Mouse (Mus musculus) lung, embryonic 16.5 days (tissue): ENCODE measurements around the gene Aff4. TPM values are rescaled to one million over a fixed set of nuclear protein-coding genes. Genes with fewer than 3 reads are reported as not detected.
"Not testable (repeated sequence)": the region's sequence is repeated elsewhere in the genome, so short reads cannot be mapped to it uniquely, and the experiment has no call there.

ENCODE experiments used
- ATAC-seq: fragments of 200-750 bp; cut with Nextera tagmentation; 2 replicates; pipeline ENCODE4 v1.8.0; 2017; ENCODE audit warnings: low read depth, mild to moderate bottlenecking, moderate library complexity
- H3K27ac ChIP-seq: fragments of 300-500 bp; sonication (generic); 2 replicates; pipeline ENCODE4 v1.5.1; 2014; ENCODE audit warnings: mild to moderate bottlenecking, control low read depth, low read length
- H3K27me3 ChIP-seq: fragments of 300-500 bp; sonication (generic); 2 replicates; pipeline ENCODE4 v1.6.1; 2014; ENCODE audit warnings: low read depth, low read length, mixed read lengths; ENCODE audit not compliant: control insufficient read depth, insufficient read depth
- H3K36me3 ChIP-seq: fragments of 300-500 bp; sonication (generic); 2 replicates; pipeline ENCODE4 v1.6.1; 2014; ENCODE audit warnings: low read length; ENCODE audit not compliant: control insufficient read depth, insufficient read depth
- H3K4me1 ChIP-seq: fragments of 300-500 bp; sonication (generic); replicated peaks from 2 replicates; pipeline ENCODE4 v1.6.1; 2014; ENCODE audit warnings: low read length, mixed read lengths; ENCODE audit not compliant: control insufficient read depth, insufficient read depth
- H3K4me2 ChIP-seq: fragments of 300-500 bp; sonication (generic); 2 replicates; pipeline ENCODE4 v1.6.1; 2014; ENCODE audit warnings: low read depth, low read length, control low read depth
- H3K4me3 ChIP-seq: fragments of 300-500 bp; sonication (generic); 2 replicates; pipeline ENCODE4 v1.5.1; 2014; ENCODE audit warnings: mild to moderate bottlenecking, low read length, control low read depth
- H3K9ac ChIP-seq: fragments of 300-500 bp; sonication (generic); 2 replicates; pipeline ENCODE4 v1.6.1; 2014; ENCODE audit warnings: low read length, control low read depth
- H3K9me3 ChIP-seq: fragments of 300-500 bp; sonication (generic); 2 replicates; pipeline ENCODE4 v1.6.1; 2016; ENCODE audit warnings: low read length; ENCODE audit not compliant: control insufficient read depth
- WGBS: fragments of 180-500 bp; shearing (Covaris S2); extraction: QIAGEN DNeasy Blood & Tissue Kit; methylation state at CpG from one replicate; pipeline ENCODE4 v1.1.7; 2014; 5-methylcytosine and 5-hydroxymethylcytosine counted together
- polyA plus RNA-seq: library from polyadenylated mRNA; unstranded; fragments of >200 nt; fragmentation: Nextera tagmentation; extraction: Ambion mirVana; gene quantifications from 2 replicates; pipeline ENCODE4 v1.2.1, GENCODE M21; 2015

Gene Aff4
- polyA plus RNA-seq: 24.1 and 30.9 TPM in 2 replicates

DNA sequence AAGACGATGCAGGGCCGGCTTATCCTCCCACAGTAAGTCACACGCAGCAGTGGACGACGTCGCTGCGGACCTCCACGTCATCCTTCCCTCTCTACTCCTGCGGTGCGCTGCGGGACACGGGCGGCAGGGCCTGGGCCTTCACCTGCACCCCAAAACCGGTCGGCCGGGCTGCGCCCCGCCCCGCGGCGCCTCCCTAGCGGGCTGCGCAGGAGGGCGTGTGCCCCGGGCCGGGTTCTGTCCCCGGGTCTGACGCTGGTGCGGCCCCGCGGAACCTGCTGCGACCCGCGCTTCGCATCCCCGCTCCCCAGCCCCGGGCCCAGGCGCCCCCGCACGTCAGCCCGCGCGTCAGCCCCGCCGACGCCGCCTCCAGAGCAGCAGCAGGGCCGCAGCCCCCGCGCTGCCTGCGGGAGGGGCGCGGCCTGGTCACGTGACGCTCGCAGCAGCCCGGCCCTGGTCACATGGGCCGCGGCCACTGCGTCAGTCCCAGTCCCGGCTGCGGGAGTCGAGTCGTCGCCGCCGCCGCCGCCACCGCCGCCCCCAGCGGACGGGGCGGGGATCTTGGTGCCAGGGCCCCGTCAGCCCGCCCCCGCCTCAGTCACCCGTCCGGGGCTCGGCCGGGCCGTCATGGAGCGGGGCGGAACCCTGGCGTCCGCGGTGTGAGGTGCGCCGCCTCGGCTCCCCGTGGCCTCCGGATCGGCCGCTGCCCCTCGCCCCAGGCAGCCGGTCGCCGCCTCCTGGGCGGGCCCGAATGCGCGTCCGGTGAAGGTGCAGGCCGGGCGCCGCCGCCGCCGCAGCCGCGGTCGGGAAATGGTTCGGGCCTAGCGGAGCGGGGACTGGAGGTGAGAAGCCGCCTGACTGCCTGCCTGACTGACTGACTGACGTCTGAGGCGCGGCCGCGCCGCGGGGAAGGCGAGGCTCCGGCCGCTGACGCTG lies at the start of gene Aff4:
TSS of gene Aff4 (plus strand) at position 543 of the 933 bp plus-strand sequence.
- peak within 1 kb of the TSS; percentile 97 for H3K27ac ChIP-seq
- H3K9me3 ChIP-seq: no peaks in the 10 kb centered on the region
- H3K4me1 ChIP-seq: peaks cover 5% of the 10 kb centered on the region
- ATAC-seq: peak; percentile 97
- H3K9ac ChIP-seq: peak within 1 kb of the TSS; percentile 97
- no peaks in the 10 kb centered on the region for H3K27me3 ChIP-seq
- no peaks in the 10 kb centered on the region for H3K36me3 ChIP-seq
- peak within 1 kb of the TSS; percentile 60 for H3K4me2 ChIP-seq
- peak within 1 kb of the TSS; percentile 96 for H3K4me3 ChIP-seq
- under 1% methylated on average over 109 of the region's 127 CpGs for WGBS

DNA sequence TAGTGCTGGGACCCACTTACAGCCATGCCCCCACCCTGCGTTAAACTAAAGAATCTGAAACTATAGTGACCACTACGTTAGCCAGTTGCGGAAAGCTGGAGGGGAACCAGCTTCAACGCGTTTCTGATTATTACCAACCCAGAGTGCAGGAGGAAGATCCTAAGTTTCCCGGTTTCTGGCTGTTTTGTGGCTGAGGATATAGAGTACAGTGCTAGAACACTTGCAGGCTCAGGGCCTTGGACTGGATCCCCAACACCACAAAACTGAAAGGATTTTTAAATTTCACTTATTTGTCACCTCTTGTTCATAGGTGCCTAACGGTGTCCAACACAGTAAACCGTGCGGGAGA lies 49.5 kb upstream of the Aff4 start:
- WGBS: 44% methylated on average over 9 of the region's 9 CpGs
- Histone ChIP-seq H3K4me3 (peak overlapping the region; percentile 96), H3K27ac (peak overlapping the region; percentile 99), H3K4me2 (peak overlapping the region; percentile 75), H3K4me1 (peaks cover 17% of the 10 kb centered on the region), H3K27me3 (no peaks in the 10 kb centered on the region), H3K9me3 (no peaks in the 10 kb centered on the region), H3K36me3 (no peaks in the 10 kb centered on the region), H3K9ac (peak overlapping the region; percentile 74)
- ATAC-seq: no peak

DNA sequence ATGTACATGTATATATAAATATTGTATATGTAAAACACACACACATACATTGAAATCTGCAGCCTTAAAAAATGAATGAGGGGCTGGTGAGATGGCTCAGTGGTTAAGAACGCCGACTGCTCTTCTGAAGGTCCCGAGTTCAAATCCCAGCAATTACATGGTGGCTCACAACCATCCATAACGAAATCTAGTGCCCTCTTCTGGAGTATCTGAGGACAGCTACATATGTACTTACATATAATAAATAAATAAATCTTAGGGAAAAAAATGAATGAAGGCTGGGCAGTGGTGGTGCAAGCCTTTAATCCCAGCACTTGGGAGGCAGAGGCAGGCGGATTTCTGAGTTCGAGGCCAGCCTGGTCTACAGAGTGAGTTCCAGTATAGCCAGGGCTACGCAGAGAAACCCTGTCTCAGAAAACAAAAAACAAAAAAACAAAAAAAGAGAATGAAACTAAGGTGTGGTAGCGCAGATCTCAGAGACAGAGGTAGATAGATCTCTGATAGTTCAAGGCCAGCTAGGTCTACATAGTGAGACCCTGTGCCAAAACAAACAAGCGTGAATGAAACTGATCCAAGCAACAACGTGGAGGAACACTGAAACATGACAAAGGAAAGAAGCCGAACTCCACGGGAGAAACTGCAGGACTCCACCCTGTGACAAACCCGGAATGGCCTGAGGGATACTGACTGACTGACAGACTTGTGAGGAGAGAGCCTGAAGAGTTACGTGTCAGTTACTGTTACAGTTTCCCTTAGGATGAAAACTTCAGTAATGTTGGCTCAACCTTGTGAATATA lies 46.4 kb upstream of the Aff4 start:
- Histone ChIP-seq H3K4me3 (no peak overlapping the region), H3K36me3 (no peaks in the 10 kb centered on the region), H3K27ac (no peak overlapping the region), H3K4me2 (no peak overlapping the region), H3K9me3 (no peaks in the 10 kb centered on the region), H3K4me1 (peaks cover 25% of the 10 kb centered on the region), H3K9ac (no peak overlapping the region), H3K27me3 (no peaks in the 10 kb centered on the region)
- 80% methylated on average over 14 of the region's 14 CpGs for WGBS
- no peak for ATAC-seq

DNA sequence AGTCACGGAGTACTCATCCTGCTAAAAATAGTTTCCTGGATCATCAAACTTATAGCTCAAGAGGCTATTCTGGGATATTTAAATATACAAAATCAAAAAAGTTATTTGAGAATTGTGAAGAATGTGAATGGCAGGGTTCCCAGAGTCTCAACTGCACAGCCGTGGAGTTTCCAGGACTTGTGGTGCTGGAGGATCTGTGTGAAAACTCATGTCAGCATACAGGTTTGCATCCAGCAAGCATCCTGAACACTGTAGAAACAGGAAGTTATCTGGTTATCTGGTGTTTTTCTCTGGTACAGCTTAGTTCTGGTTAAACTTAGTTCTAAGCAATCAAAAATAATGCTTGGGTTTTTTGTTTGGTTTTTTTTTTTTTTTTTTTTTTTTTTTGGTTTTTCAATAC lies 43.7 kb upstream of the Aff4 start:
- no peak; the same call in 1 of the 2 replicates for ATAC-seq
- no peaks in the 10 kb centered on the region for H3K36me3 ChIP-seq
- no peak overlapping the region for H3K4me3 ChIP-seq
- no peak overlapping the region for H3K9ac ChIP-seq
- 21% methylated on average over 2 of the region's 2 CpGs for WGBS
- no peak overlapping the region for H3K4me2 ChIP-seq
- H3K4me1 ChIP-seq: peaks cover 18% of the 10 kb centered on the region
- H3K27me3 ChIP-seq: no peaks in the 10 kb centered on the region
- H3K9me3 ChIP-seq: no peaks in the 10 kb centered on the region
- peak overlapping the region; percentile 96 for H3K27ac ChIP-seq

DNA sequence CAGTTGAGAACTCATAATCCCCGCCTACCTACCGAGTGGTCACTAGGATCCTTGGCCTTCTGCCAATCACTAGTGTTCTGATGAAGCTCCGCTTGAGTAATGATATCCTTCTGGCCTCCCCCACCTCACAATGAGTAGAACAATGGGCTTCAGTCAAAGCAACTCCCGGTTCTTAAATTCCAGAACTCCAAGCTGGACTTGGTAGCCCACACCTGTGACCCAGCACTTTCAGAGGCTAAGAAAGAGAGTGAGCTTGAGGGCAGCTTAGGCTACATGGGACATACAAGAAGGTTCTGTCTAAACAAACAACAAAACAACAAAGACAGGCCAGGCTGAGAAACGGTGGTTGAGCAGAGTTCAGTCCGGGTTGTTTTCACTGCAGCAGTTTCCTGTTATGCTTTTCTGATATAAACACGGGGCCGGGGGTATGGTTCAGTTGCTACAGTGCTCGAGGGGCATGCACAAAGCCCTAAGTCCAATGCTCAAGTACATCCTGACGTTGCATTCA lies 43.0 kb upstream of the Aff4 start:
- Histone ChIP-seq H3K4me3 (no peak overlapping the region), H3K9me3 (no peaks in the 10 kb centered on the region), H3K9ac (no peak overlapping the region), H3K4me2 (no peak overlapping the region), H3K36me3 (no peaks in the 10 kb centered on the region), H3K27me3 (no peaks in the 10 kb centered on the region), H3K27ac (peak overlapping the region; percentile 96), H3K4me1 (peaks cover 18% of the 10 kb centered on the region)
- 27% methylated on average over 10 of the region's 10 CpGs for WGBS
- peak; percentile 56 for ATAC-seq

DNA sequence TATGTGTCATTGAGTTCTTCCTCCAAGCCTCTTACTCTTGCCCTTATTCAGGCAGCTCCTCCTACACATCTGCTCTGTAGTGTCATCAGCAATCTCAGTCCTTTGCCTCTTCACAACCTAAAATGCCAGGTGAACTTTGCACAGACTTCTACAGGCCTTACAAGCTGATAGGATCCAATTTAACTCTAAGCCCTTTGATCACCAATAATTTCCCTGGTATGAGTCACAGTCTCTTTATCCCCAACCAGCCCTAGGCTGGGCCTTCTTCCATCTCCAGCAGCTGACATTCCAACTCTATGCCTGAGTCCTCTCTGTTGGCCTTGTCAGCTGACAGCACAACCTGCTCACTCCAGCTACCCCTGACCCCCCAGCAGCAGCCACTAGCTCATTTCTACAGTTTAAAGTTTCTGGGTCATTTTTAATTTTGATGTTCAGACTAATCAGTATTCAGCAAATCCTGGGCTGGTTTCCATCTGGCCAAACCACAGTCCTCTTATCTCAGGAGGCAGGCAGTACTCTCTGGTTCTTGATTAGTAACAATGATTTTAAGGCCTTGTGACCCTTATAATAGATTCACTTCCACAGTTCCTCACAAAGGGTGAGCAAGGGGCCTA lies 42.3 kb upstream of the Aff4 start:
- Histone ChIP-seq H3K27me3 (no peaks in the 10 kb centered on the region), H3K4me1 (peaks cover 18% of the 10 kb centered on the region), H3K9ac (no peak overlapping the region; the same call in 1 of the 2 replicates), H3K36me3 (no peaks in the 10 kb centered on the region), H3K4me3 (no peak overlapping the region), H3K27ac (peak overlapping the region; percentile 96), H3K4me2 (0 out of 2 replicates have a peak overlapping the region, but pooled peaks have one; percentile 10), H3K9me3 (no peaks in the 10 kb centered on the region)
- peak; percentile 80 for ATAC-seq

DNA sequence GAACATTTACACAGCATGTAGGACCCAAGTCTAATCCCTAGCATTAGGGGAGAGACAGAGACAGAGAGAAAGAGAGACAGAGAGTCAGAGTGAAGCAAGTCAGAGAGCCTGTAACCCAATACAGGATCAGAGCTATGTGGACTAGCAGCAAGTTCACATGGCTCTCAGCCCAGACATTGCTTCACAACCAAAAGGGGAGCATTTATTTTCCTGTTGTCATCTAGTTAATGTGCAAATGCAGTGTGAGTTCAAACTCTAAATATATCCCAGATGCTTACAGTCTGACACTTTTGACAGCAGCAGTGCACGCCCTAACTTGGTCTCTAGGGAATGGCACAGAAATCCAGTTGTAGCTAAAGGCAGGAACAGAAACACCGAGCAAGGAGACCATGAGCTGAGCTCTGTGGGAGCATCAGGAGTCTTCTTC lies 41.7 kb upstream of the Aff4 start:
- no peak overlapping the region for H3K4me2 ChIP-seq
- WGBS: 35% methylated on average over 2 of the region's 2 CpGs
- no peaks in the 10 kb centered on the region for H3K36me3 ChIP-seq
- H3K27me3 ChIP-seq: no peaks in the 10 kb centered on the region
- H3K4me1 ChIP-seq: peaks cover 18% of the 10 kb centered on the region
- H3K9ac ChIP-seq: no peak overlapping the region
- H3K4me3 ChIP-seq: no peak overlapping the region
- H3K27ac ChIP-seq: peak overlapping the region; percentile 96
- H3K9me3 ChIP-seq: no peaks in the 10 kb centered on the region
- peak; percentile 90 for ATAC-seq

DNA sequence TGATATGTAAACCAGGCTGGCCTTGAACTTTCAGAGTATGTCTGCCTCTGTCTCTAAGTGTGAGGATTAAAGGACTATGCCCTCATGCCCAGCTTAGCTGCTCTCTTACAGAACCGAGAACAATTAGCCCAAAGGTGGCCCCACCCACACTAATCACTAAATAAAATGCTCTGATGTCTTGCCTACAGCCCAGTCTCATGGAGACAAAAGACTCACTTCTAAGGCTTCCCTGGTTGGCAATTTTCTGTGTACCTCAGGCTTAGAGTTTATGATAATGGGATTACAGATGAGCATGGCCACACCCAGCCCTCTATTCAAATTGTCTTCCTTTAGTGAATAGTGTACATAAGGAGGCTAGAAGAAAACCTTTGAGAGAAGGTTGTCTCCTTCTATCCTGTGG lies 39.2 kb upstream of the Aff4 start:
- no peak overlapping the region for H3K9ac ChIP-seq
- WGBS: 47% methylated on average over 1 of the region's 1 CpGs
- no peak overlapping the region for H3K4me3 ChIP-seq
- no peaks in the 10 kb centered on the region for H3K9me3 ChIP-seq
- H3K27me3 ChIP-seq: no peaks in the 10 kb centered on the region
- peaks cover 18% of the 10 kb centered on the region for H3K4me1 ChIP-seq
- H3K36me3 ChIP-seq: no peaks in the 10 kb centered on the region
- ATAC-seq: no peak
- no peak overlapping the region for H3K27ac ChIP-seq
- no peak overlapping the region for H3K4me2 ChIP-seq

DNA sequence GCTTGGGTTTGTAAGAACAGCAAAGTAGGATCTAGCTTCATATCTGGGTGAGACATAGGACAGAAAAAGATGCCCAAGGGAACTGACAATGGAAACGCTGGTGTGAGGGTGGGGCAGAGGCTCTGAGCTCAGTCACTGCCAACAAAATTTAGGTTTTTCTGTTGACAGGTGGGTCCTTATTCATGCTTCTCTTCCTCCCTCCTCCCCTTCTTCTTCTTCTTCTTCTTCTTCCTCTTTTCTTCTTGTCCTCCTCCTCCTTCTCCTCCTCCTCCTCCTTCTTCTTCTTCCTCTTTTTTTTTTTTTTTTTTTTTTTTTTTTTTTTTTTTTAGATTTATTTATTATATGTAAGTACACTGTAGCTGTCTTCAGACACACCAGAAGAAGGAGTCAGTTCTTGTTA lies 37.8 kb upstream of the Aff4 start:
- H3K4me3 ChIP-seq, H3K4me2 ChIP-seq, H3K27ac ChIP-seq, H3K27me3 ChIP-seq, ATAC-seq, H3K36me3 ChIP-seq, H3K9me3 ChIP-seq, H3K9ac ChIP-seq: not testable (repeated sequence)
- peaks cover 13% of the 10 kb centered on the region for H3K4me1 ChIP-seq
- WGBS: 72% methylated on average over 1 of the region's 1 CpGs
